Comparison of ENCODE assay signal across 8 mouse cellular contexts in the genomic region with DNA sequence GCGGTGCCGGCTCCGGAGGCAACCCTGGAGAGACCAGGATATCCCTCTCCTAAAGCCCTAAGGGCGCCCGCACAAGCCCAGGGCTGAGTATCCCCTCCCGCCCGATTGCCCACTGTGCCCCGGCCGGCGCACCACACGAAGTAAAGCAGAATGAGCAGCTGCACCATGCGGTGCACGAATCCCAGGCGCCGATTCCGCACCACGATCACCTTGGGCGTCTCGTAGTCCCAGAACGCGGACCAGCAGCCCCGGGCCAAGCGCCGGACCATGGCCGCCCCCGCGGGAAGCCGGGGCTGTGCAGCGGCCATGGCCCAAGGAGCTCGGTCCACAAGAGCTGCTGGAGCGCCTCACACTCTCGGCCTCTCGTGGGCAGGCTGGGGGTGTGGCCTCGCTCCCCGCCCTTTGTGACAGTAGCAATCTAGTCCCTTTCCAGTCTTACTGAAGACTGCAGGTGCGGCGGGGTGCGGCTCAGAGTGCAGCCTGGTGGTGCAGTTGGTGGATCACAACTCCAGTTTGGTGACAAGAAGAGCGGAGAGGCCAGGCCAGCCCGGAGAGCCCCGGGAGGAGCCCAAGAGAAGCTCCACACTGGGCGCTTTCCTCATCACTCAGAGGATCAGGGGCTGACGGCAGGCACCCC. TPM values are rescaled to one million over a fixed set of nuclear protein-coding genes. Genes with fewer than 3 reads are reported as not detected.
DNase-seq lines count a peak whose midpoint lies in the region; ATAC-seq lines count a peak whose summit lies in the region.

P2rx2 (minus strand) TSS at position 565 of the 637 bp plus-strand sequence.

- peaks cover 8% of the 10 kb centered on the region for H3K27me3 ChIP-seq in embryonic facial prominence, embryonic 11.5 days (ENCODE audit: control insufficient read depth, insufficient read depth, low read length)

- peak; percentile 53; the same call in 1 of the 2 replicates for ATAC-seq in embryonic facial prominence, embryonic 11.5 days (replicated peaks; ENCODE audit: insufficient number of reproducible peaks, low FRiP score, low TSS enrichment, low read depth)
- ATAC-seq in megakaryocyte progenitor cell, adult 5-6 weeks (replicated peaks; ENCODE audit: poor library complexity) = peak; percentile 59

- peak within 1 kb of the TSS; percentile 41 for H3K4me3 ChIP-seq in embryonic facial prominence, embryonic 11.5 days (ENCODE audit: low read depth, low read length)

- H3K4me2 ChIP-seq in embryonic facial prominence, embryonic 11.5 days (ENCODE audit: low read depth, low read length) = peak within 1 kb of the TSS; percentile 90

- no peaks in the 10 kb centered on the region for H3K36me3 ChIP-seq in embryonic facial prominence, embryonic 11.5 days (replicated peaks; ENCODE audit: control insufficient read depth, insufficient read depth, low read depth, low read length)

- H3K4me1 ChIP-seq in embryonic facial prominence, embryonic 11.5 days (ENCODE audit: control insufficient read depth, insufficient read depth, low read length) = no peaks in the 10 kb centered on the region

- H3K9ac ChIP-seq in embryonic facial prominence, embryonic 11.5 days (replicated peaks; ENCODE audit: low read length) = peak within 1 kb of the TSS; percentile 51

- peak; percentile 23 for DNase-seq in right cerebral cortex, postnatal 25 days
- DNase-seq in right cerebral cortex, postnatal 14 days = no peak
- DNase-seq in embryonic facial prominence, embryonic 11.5 days (ENCODE audit: low spot score) = peak; percentile 42
- peak; percentile 32 for DNase-seq in heart, postnatal 4 days
- DNase-seq in large intestine, adult 2 months (ENCODE audit: low read depth, low spot score) = peak; percentile 46
- DNase-seq in testis, postnatal 14 days (ENCODE audit: low spot score) = peak; percentile 60
- DNase-seq in spleen, postnatal 14 days (ENCODE audit: low spot score in 2 of 2) = no peak

- H3K9me3 ChIP-seq in embryonic facial prominence, embryonic 11.5 days (replicated peaks; ENCODE audit: control insufficient read depth, low read length) = no peaks in the 10 kb centered on the region

- 1% methylated on average over 40 of the region's 43 CpGs for WGBS in embryonic facial prominence, embryonic 11.5 days
- WGBS in large intestine, adult 2 months = under 1% methylated on average over 43 of the region's 43 CpGs

- H3K27ac ChIP-seq in embryonic facial prominence, embryonic 11.5 days (replicated peaks; ENCODE audit: low read depth, low read length) = no peak within 1 kb of the TSS

RNA-seq across cellular contexts. Expression of gene P2rx2, which starts in this region (rescaled TPM):
- polyA plus RNA-seq in embryonic facial prominence, embryonic 11.5 days (2014; fragmentation: Nextera tagmentation; extraction: Ambion mirVana) = 1.00 and 2.0 TPM in 2 replicates
- not detected for total RNA-seq in heart, postnatal 4 days (2021)
- 4.9 and 5.0 TPM in 2 replicates for polyA plus RNA-seq in large intestine, adult 2 months (2012; rRNA removed)
- not detected in 2 replicates for total RNA-seq in megakaryocyte progenitor cell, adult 5-6 weeks (2015)
- not detected in 2 replicates for total RNA-seq in megakaryocyte progenitor cell, adult 5-6 weeks (2017)

Comparison
In these comparisons a context has a peak if more than half of its experiments do, and no peak if none do; other contexts are left out.
1. DNase-seq: peak in right cerebral cortex, postnatal 25 days (single experiment), embryonic facial prominence, embryonic 11.5 days (single experiment), large intestine, adult 2 months (single experiment) and testis, postnatal 14 days (single experiment); none in right cerebral cortex, postnatal 14 days (single experiment) and spleen, postnatal 14 days (0 of 2).
2. Peak in DNase-seq in heart, postnatal 4 days; RNA of the gene not detected or under 1 TPM.
3. Peak in ATAC-seq in megakaryocyte progenitor cell, adult 5-6 weeks; RNA of the gene not detected or under 1 TPM.